Mouse (Mus musculus): ENCODE measurements around the gene Prkra.
A peak's percentile ranks its signal among the peaks of the same experiment; 100 is the strongest.

Gene Prkra

GRCm38 (mm10) chr2:76676401-76677226 is 28.8 kb upstream of the Prkra start:
- Histone ChIP-seq H3K27me3 (ENCODE audit: insufficient read depth, low read length) (no peaks in the 10 kb centered on the region), H3K9me3 (ENCODE audit: low read length) (no peaks in the 10 kb centered on the region), H3K36me3 (ENCODE audit: insufficient read depth, low read length) (peaks cover 43% of the 10 kb centered on the region), H3K4me1 (replicated peaks; ENCODE audit: low read depth, low read length) (peaks cover 69% of the 10 kb centered on the region), H3K4me3 (replicated peaks; ENCODE audit: low read length) (peak overlapping the region; percentile 89)
- TF ChIP-seq CTCF (conservative IDR thresholded peaks at IDR 0.05; ENCODE audit: low read length) (no peak), POU5F1 (IDR thresholded peaks at IDR 0.05; ENCODE audit: borderline replicate concordance, low read length) (no peak)

GRCm38 (mm10) chr2:76675949-76676348 is 28.1 kb upstream of the Prkra start:
- no peak for TF ChIP-seq POU5F1 (IDR thresholded peaks at IDR 0.05; ENCODE audit: borderline replicate concordance, low read length)
- no peak for TF ChIP-seq CTCF (conservative IDR thresholded peaks at IDR 0.05; ENCODE audit: low read length)
- TF ChIP-seq NANOG (IDR thresholded peaks at IDR 0.05; ENCODE audit: borderline replicate concordance, low read length) = no peak
- Histone ChIP-seq H3K36me3 (ENCODE audit: insufficient read depth, low read length) (peaks cover 38% of the 10 kb centered on the region), H3K4me1 (replicated peaks; ENCODE audit: low read depth, low read length) (peaks cover 70% of the 10 kb centered on the region), H3K4me3 (replicated peaks; ENCODE audit: low read length) (peak overlapping the region; percentile 89), H3K27me3 (ENCODE audit: insufficient read depth, low read length) (no peaks in the 10 kb centered on the region), H3K9me3 (ENCODE audit: low read length) (no peaks in the 10 kb centered on the region)

GRCm38 (mm10) chr2:76675451-76675850 is 27.6 kb upstream of the Prkra start:
- Histone ChIP-seq H3K4me1 (replicated peaks; ENCODE audit: low read depth, low read length) (peaks cover 68% of the 10 kb centered on the region), H3K36me3 (ENCODE audit: insufficient read depth, low read length) (peaks cover 33% of the 10 kb centered on the region), H3K4me3 (replicated peaks; ENCODE audit: low read length) (peak overlapping the region; percentile 89), H3K27me3 (ENCODE audit: insufficient read depth, low read length) (no peaks in the 10 kb centered on the region), H3K9me3 (ENCODE audit: low read length) (no peaks in the 10 kb centered on the region)
- no peak for TF ChIP-seq NANOG (IDR thresholded peaks at IDR 0.05; ENCODE audit: borderline replicate concordance, low read length)
- TF ChIP-seq POU5F1 (IDR thresholded peaks at IDR 0.05; ENCODE audit: borderline replicate concordance, low read length) = no peak
- no peak for TF ChIP-seq CTCF (conservative IDR thresholded peaks at IDR 0.05; ENCODE audit: low read length)

GRCm38 (mm10) chr2:76674725-76675427 is 27.1 kb upstream of the Prkra start, which contains the start of gene Plekha3:
TSS of gene Plekha3 (plus strand) at chr2:76675281.
- no peak for TF ChIP-seq POU5F1 (IDR thresholded peaks at IDR 0.05; ENCODE audit: borderline replicate concordance, low read length)
- no peaks in the 10 kb centered on the region for H3K27me3 ChIP-seq (ENCODE audit: insufficient read depth, low read length)
- no peaks in the 10 kb centered on the region for H3K9me3 ChIP-seq (ENCODE audit: low read length)
- peak within 1 kb of the TSS; percentile 89 for H3K4me3 ChIP-seq (replicated peaks; ENCODE audit: low read length)
- H3K36me3 ChIP-seq (ENCODE audit: insufficient read depth, low read length) = peaks cover 27% of the 10 kb centered on the region
- peaks cover 62% of the 10 kb centered on the region for H3K4me1 ChIP-seq (replicated peaks; ENCODE audit: low read depth, low read length)

DNA sequence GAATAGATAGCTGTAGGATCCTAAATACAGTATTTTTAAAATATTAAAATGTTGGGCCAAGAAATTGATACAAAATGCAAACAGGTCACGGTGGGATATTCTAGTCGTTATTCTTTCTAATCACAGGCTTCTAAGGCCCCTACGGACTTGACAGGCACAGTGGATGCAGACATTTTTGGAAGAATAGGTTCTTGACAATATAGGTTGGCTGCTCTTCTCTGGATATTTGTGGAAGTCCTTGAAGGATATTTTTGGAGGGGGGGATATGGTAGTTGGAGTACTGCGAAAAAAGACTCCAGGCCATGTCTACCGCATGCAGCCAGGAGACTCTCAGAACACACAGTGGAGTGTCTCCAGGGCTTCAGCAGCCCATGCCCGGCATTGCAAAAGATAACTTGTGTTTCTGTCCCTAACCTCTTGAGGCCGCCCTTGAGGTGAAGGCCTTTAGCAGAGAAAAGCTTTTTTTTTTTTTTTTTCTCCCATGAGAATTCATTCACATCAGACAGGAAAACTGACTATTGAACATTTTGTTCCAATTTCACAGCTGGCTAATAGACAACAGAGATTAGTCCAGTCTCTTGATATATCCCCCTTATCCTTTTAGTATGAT is 25.8 kb upstream of the Prkra start:
- TF ChIP-seq CTCF (conservative IDR thresholded peaks at IDR 0.05; ENCODE audit: low read length) (peak; percentile 26), NANOG (IDR thresholded peaks at IDR 0.05; ENCODE audit: borderline replicate concordance, low read length) (no peak)

DNA sequence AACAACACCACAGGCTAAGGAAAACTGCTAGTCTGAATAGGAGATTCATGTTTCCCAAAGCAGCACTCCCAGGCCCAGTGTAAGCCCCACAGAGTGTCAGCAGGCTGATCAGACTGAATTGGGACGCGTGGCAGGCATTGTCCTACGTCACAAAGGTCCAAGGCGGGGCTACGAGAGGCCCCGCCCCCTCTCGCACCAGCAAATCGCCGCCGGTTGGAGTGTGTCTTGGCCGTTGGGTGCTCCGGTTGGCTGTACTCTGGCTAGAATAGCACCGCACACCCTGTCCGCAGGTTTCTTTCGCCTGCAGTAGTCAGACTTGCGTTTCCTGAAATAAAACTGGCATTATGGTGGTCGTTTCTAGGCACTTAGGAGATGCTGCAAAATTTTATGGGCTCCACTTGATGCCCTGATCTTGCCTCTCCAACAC is 25.2 kb upstream of the Prkra start, which contains the start of gene Fkbp7:
Fkbp7 (minus strand) TSS at position 151 of the 427 bp plus-strand sequence.
- TF ChIP-seq CTCF (conservative IDR thresholded peaks at IDR 0.05; ENCODE audit: low read length) = no peak
- no peak for TF ChIP-seq POU5F1 (IDR thresholded peaks at IDR 0.05; ENCODE audit: borderline replicate concordance, low read length)
- TF ChIP-seq NANOG (IDR thresholded peaks at IDR 0.05; ENCODE audit: borderline replicate concordance, low read length) = no peak
- Histone ChIP-seq H3K4me1 (replicated peaks; ENCODE audit: low read depth, low read length) (peaks cover 48% of the 10 kb centered on the region), H3K27me3 (ENCODE audit: insufficient read depth, low read length) (no peaks in the 10 kb centered on the region), H3K36me3 (ENCODE audit: insufficient read depth, low read length) (peaks cover 8% of the 10 kb centered on the region), H3K4me3 (replicated peaks; ENCODE audit: low read length) (peak within 1 kb of the TSS; percentile 70), H3K9me3 (ENCODE audit: low read length) (no peaks in the 10 kb centered on the region)

More for the DNA sequence above, 25.8 kb upstream of the Prkra start:
- Histone ChIP-seq H3K4me1 (replicated peaks; ENCODE audit: low read depth, low read length) (peaks cover 51% of the 10 kb centered on the region), H3K4me3 (replicated peaks; ENCODE audit: low read length) (peak overlapping the region; percentile 70), H3K9me3 (ENCODE audit: low read length) (no peaks in the 10 kb centered on the region), H3K36me3 (ENCODE audit: insufficient read depth, low read length) (peaks cover 14% of the 10 kb centered on the region), H3K27me3 (ENCODE audit: insufficient read depth, low read length) (no peaks in the 10 kb centered on the region)

DNA sequence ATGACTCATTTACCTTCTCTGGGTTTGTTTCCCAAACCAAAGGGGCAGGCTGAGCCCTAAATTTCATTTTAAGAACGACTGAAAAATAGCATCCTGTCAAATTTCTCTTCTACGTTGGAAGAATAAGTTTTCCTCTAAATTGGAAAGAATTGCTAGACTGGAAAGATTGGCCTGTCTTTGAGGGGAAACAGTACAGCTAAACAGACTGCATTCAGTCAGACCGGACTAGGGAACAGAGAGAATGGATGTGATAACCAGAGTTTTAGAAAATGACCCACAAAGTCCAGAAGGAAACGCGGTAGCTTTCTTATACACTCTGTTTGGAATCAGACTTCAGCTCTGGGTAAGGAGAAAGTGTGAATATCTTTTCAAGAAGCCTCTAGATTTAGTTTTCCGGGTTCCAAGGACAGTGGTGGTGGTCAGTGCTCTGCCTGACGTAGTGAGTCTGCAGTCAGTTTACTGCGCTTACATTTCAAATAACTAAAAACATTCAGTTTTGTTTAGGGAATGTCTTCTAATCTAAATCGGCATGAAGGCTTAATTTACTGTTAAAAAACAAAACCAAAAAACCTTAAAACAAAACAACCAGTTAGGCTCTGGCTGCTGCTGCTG is 24.4 kb upstream of the Prkra start:
- Histone ChIP-seq H3K4me1 (replicated peaks; ENCODE audit: low read depth, low read length) (peaks cover 42% of the 10 kb centered on the region), H3K36me3 (ENCODE audit: insufficient read depth, low read length) (peaks cover under 1% of the 10 kb centered on the region; the same call in 1 of the 2 replicates), H3K27me3 (ENCODE audit: insufficient read depth, low read length) (no peaks in the 10 kb centered on the region), H3K4me3 (replicated peaks; ENCODE audit: low read length) (peak overlapping the region; percentile 70), H3K9me3 (ENCODE audit: low read length) (no peaks in the 10 kb centered on the region)
- TF ChIP-seq NANOG (IDR thresholded peaks at IDR 0.05; ENCODE audit: borderline replicate concordance, low read length) (no peak), POU5F1 (IDR thresholded peaks at IDR 0.05; ENCODE audit: borderline replicate concordance, low read length) (no peak), CTCF (conservative IDR thresholded peaks at IDR 0.05; ENCODE audit: low read length) (no peak)

DNA sequence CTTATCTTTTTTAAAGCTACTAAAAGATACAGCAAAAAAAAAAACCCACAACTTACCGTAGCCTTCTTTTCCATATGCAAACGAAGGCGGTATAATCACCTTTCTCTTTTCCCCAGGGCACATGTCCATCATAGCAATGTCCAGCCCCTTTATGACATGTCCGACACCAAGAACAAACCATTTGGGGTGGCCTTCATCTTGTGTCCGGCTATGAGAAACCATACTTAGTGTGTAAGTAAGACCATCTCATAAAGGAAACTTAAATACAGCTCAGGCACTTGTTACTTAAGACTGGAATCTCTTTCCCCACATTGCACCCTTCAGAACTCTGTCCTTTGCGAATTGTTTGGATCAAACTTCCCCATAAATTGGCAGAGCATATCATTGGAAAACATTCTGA is 23.8 kb upstream of the Prkra start:
- no peaks in the 10 kb centered on the region for H3K27me3 ChIP-seq (ENCODE audit: insufficient read depth, low read length)
- peaks cover 36% of the 10 kb centered on the region for H3K4me1 ChIP-seq (replicated peaks; ENCODE audit: low read depth, low read length)
- peak overlapping the region; percentile 70; the same call in 1 of the 2 replicates for H3K4me3 ChIP-seq (replicated peaks; ENCODE audit: low read length)
- H3K36me3 ChIP-seq (ENCODE audit: insufficient read depth, low read length) = no peaks in the 10 kb centered on the region
- H3K9me3 ChIP-seq (ENCODE audit: low read length) = no peaks in the 10 kb centered on the region
- TF ChIP-seq POU5F1 (IDR thresholded peaks at IDR 0.05; ENCODE audit: borderline replicate concordance, low read length) (no peak), NANOG (IDR thresholded peaks at IDR 0.05; ENCODE audit: borderline replicate concordance, low read length) (no peak), CTCF (conservative IDR thresholded peaks at IDR 0.05; ENCODE audit: low read length) (no peak)
